Mouse (Mus musculus) T-helper 17 cell (primary cell): ENCODE measurements at regions not wholly inside any gene's neighbourhood (a gene's known extent, or its start where the extent isn't known, plus 50 kb on each side); places are given as distances from the start of the nearest gene placed in this dataset.

Source experiments
- in situ Hi-C, 2 experiments: fragments of 300-600 bp; cut with MboI, MseI; formaldehyde crosslinking; loops; 1 replicate in 1 of 2; 2 replicates in 1 of 2; pipeline ENCODE4 v1.15.1; 2025; ENCODE audit warnings: high pct_unique_total_duplicates in 2 of 2

DNA sequence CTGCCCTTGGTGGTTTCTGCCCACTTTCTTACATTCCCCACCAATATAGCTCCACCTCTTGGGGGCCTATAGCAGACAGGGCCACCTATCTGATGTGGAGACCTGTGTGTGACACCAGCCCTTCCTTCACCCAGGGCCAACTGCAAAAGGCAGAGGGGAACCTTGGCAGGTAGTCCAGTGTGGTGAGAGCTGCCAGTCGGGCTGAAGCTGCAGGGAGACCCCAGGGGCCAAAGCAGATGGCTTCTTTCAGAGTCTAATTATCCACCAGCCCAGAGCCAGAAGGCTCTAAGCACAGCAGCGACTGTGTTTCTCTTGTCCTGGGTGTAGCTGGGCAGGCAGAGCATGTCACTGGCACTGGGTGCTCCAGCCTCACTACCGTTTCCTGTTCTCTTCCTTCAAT, 104.5 kb downstream of the Chst1 start:
- in situ Hi-C loops: no loop called here

DNA sequence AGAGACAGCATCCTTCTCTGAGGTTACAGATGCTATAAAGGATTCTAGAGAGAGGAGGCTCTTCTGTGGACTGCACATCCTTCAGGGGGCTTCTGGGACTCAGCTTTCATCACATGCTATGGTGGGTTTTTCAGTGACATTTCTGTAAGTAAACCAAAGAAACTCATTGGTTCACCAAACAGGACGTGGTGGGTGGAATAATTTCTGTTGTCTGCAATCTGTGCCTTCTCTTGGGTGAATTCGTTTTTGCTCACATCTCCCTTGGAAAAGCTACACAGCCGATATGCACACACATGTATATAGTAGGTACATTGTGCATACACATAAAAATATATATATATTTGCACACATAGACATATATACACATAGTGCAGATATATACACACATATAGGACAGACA, 110.2 kb downstream of the Chst1 start:
- in situ Hi-C loops: no loop called here

DNA sequence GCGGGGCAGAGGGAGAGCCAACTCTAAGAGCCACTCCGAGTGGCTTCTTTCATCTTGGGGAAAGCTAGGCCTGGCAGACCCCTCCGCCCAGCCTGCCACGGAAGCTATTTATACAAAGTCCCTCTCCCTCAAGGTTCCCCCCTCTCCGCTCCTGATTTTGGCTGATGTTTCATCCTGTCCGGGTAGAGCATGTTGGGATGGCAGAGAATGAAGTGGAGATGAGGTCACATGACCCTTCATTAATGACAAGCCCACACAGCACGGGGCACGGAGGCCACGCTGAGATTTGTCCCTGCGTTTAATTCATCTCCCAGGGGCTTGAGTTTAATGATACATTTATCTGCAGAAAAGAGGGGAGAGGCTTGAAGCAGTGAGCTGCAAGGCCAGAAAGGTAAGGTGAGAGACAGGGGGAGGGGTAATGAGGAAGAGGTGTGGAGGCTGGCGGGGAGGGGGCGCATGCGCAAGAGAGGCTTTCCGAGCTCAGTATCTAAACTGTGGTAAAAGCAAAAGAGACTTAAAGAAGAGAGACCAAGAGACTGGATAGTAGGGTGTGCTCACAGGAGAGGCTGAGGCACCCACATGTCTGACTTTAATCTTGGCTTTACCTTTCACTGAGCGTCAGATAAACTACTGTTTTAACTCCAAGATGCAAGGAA, 111.7 kb downstream of the Chst1 start:
- in situ Hi-C loops: no loop called here

DNA sequence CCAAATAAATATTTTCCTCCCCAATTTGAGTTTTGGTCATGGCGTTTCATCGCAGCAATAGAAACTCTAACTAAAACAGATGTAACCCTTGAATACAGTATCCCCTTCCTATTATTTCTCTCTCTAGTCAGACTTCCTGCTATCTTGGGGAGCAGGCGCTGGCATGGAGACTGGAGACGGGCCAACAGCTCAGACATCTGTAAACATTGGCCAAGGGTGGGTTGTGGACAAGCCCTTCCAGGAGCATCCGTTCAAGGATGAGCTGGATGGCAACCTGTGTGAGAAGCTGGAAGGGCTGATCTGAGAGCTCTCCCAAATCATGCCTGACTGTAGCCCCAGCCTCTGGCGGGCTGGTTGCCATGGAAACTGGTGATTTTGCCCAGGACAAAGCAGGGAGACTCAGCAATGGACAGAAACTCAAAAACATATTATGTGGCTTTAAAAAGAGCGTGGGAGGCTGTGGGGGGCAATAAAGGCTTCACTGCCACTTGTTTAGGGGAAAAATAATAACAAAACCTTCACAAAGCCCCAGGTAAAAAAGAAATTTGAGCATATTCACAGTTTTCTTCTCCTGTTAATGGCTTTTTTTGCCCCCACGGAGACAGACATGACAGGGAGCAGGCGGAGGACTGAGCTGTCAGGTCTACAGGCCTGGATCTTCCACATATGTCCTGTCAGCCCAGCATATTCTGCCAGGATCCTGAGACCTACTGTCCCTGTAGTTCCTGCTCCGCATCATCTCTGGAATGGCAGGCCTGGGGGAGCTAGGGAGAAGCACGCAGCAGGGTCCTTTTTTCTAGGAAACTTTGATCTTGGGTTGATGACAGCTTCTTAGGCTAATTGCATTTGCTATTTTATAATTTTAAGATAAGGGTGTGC, 113.0 kb downstream of the Chst1 start:
- in situ Hi-C loops: no loop called here

DNA sequence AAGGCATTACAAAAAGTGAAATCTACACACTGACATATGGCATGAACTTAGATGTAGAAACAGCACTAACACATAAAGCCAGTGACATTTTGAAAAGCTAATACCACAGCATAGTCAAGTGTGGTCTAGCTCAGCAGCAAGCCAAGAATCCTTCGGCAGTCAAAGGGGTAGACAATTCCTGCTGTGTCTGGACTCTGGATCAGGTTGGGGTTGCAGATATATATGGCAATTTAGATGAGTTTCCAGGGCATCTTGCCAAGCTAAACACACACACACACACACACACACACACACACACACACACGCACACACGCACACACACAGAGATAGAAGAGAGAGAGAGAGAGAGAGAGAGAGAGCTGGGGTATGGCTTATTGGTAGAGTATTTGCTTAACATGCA, 118.2 kb downstream of the Chst1 start:
- in situ Hi-C loops: no loop called here

DNA sequence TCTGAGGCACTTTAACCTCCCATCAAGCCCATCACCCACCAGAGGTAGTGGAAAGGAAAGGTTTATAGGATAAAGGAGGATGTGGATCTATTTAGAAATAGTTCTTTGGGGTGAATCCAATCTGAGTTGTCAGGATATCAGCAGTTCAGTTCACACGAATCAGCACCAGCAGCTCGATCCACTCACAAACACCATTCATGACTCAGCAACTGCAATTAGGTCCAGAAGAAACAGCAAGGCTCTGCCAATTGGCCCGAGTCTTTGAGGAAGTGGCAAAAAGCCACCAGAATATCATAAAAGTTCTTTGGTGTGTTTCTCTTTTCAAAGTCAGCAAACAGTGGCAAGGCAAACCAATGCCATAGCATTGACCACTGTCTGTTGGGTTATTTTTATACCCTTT, 122.4 kb downstream of the Chst1 start:
- in situ Hi-C loops: no loop called here

DNA sequence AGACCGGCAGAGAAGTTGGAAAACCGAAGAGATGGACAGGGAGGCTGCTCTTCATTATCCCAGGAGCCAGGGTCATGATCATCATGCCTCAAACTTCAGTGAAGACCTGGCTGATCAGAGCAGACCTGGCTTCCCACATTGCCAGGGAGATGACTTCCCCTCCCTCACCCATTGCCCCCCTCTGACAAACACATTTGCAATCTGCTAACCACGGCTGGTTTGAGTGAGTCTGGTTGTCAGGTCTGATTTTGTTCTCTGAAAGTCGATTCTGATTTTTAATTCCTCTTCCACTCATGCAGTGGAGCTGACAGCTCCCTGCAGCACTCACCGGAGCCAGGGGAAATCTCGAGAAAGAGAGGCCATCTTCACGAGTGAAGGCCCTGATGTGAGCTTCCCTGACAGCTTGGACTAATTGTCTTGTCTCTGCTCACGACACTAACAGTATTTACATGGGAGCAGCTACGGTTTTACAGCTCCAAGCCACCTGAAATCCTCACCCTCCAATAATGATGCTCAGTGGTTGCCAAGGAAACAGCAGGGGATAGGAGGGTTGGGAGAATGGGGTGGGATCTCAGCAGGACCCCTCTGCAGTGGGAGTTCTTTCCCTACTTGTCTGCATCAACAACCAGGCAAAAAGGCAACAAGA, 124.2 kb downstream of the Chst1 start:
- in situ Hi-C loops: no loop called here

DNA sequence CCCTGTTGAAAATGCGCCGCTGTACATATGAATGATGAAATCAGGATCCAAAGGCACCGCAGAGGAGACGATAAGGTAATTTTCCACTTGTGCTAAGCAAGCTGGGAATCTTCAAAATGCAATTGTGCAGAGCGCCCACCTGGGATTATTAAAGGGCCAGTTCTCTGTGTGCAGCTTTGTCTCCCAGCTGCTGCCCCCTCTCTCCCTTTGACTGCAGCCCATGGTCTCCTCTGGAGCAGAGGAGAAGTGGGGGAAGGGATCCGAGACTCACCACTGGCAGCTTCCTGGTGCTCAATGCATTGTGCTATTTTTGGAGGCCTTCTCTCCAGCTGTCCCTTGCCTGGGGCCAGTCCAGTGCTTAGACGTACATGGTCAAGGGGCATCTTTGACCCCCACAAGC, 127.1 kb downstream of the Chst1 start:
- in situ Hi-C loops: loop anchor here in 1 of 2 experiments (25.0 kb wide), 1 partner anchor 864 kb away; no protein-coding TSS in a partner anchor

DNA sequence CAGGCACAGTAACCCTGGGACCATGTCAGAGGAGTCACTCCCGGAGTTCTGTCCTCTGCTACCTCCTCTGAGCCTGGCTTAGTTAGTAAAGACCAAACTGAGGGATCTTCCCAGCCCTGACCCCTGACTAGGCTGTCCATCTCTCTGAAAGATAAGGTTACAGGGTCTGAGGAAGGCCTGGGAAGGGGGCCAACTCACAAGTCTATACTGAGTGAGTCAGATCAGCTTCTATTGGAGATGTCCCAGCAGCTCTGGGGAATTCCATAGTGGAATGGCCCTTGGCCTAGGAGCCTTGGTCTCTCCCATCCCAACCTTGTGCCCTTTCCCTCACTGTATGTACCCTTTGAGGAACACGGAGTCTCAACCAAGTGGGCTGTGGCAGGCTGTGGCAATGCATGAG, 127.7 kb downstream of the Chst1 start:
- in situ Hi-C loops: loop anchor here in 1 of 2 experiments (25.0 kb wide), 1 partner anchor 865 kb away; no protein-coding TSS in a partner anchor

DNA sequence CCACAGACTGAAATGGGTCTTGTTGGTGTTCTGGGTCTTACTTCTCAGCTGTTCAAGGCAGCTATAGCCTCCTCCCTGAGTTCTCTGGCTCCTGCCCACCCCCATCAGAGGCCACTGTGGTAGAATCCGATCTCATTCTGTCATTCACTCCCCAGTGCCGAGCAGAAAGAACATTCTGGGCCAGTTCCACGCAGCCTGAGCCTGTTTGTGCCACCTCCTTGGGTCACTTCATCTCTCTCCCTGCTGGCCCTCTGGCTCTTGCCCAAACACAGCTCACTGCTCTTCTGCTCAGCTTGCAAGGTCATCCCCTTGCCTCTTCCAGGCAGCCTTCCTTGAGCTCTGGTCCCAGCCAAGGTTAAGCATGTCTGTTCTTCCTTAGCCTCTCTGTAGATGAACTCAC, 128.9 kb downstream of the Chst1 start:
- in situ Hi-C loops: loop anchor here in 1 of 2 experiments (25.0 kb wide), 1 partner anchor 866 kb away; no protein-coding TSS in a partner anchor

DNA sequence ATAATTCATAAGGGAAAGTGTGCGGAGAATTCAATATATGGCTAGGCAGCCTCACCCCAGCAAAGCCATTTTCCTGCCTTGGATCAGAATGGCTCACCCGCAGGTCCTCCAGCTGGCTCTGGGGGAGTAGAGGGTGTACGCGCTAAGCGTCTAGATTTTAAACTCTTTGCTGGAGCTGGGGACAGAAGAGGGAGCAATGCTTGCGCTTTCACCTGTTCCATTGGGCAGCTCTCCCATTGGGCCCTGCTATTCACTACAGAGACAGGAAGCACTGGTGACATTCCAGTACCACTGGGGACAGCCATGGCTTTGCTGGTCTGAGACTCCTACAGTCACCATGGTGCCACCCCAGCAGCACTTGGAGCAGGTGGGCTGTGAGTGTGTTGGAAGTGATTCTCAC, 130.9 kb downstream of the Chst1 start:
- in situ Hi-C loops: loop anchor here in 1 of 2 experiments (25.0 kb wide), 1 partner anchor 868 kb away; no protein-coding TSS in a partner anchor

DNA sequence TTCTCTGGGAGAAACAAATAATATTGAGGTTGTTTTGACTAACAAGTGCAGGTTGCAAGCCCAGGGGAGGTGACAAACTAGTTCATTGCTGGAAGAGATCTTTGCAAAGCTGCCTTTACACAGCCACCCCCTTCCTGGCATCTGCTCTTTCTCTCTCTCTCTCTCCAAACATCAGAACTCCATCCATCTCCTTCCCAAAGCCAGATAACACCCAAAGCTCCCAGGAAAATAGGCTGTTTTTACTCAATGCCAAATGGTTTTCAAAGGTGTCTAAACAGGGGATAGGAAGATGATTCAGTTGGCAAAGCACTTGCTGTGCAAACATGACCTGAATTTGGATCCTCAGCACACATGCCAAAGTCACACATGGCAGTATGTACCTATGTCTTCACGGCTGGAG, 133.9 kb downstream of the Chst1 start:
- in situ Hi-C loops: loop anchor here in 1 of 2 experiments (25.0 kb wide), 1 partner anchor 871 kb away; no protein-coding TSS in a partner anchor

DNA sequence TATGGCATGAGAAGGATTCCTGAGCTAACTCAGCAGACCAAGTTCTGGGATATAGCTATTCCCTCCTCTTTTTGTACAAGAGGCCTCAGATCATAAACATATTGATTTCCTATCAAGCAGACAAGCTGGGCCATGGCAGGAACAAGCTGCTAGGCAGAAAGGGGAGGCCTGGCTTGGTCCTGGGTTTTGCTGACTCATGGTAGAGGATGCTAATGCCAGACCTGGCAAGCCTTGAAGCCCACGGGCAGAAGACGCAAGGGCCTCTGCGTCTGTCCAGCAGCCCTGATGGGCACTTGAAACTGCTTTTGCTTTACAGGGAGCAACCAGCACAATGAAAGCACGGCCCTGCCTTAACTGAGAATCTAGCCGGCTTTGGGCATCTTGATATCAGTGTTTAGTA, 136.3 kb downstream of the Chst1 start:
- in situ Hi-C loops: loop anchor here in 1 of 2 experiments (25.0 kb wide), 1 partner anchor 873 kb away; no protein-coding TSS in a partner anchor

DNA sequence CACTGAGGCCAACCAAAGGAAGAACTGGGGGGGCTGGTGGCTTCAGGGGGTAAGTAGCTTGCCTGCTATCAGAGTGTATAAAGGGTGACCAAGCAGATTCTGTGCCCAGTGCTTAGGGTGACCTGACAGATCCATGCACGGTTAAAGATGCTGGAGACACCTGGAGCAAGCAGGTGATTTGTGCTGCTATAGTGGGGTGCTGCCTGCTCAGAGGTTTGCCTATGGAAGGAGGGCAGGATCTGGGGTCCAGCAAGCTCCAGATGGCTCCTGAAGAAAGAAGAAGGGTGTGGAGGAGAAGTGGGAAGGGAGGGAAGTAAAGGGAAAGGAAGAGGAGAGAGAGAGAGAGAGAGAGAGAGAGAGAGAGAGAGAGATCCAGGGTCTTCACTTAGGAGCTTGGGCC, 137.8 kb downstream of the Chst1 start:
- in situ Hi-C loops: loop anchor here in 1 of 2 experiments (25.0 kb wide), 1 partner anchor 875 kb away; no protein-coding TSS in a partner anchor

DNA sequence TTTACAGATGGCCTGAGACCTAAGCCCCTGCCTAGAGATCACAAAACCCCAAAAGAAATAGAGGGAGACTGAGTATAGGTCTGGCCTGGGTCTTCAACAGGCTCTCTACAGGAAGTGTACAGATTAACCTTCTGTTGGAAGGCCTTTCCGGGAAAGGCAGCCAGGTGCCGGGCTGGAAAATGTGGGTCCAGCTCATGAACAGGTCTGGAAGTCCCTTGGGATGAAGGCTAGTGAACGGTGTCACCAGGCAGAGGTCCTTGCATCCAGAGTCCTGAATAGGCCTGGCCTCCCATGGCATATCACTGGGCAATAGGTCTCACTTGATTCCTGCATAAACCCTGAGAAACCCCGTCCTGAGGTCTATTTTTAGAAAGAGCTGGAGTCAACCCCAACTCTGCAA, 140.1 kb downstream of the Chst1 start:
- in situ Hi-C loops: loop anchor here in 1 of 2 experiments (25.0 kb wide), 1 partner anchor 877 kb away; no protein-coding TSS in a partner anchor

DNA sequence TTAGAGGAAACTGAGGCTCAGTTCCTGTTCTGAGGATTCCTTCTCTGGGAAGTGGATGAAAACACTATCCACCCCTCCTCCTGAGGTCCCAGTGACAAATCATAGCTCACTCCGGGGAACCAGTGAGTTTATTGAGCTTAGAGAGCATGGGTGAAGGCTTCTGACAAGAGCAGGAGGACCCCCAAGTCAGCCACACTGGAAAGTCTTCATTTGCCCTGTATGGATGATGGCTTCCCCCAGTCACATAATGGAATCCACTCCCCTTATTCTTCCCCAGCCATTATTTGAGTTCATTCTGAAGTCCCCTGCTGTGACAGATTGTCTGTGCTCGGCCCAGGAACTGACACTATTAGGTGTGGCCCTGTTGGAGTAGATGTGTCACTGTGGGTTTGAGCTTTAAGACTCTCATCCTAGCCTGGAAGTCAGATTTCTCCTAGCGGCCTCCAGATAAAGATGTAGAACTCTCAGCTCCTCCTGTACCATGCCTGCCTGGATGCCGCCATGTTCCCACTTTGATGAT, 141.3 kb downstream of the Chst1 start:
- in situ Hi-C loops: loop anchor here in 1 of 2 experiments (25.0 kb wide), 1 partner anchor 879 kb away; no protein-coding TSS in a partner anchor

DNA sequence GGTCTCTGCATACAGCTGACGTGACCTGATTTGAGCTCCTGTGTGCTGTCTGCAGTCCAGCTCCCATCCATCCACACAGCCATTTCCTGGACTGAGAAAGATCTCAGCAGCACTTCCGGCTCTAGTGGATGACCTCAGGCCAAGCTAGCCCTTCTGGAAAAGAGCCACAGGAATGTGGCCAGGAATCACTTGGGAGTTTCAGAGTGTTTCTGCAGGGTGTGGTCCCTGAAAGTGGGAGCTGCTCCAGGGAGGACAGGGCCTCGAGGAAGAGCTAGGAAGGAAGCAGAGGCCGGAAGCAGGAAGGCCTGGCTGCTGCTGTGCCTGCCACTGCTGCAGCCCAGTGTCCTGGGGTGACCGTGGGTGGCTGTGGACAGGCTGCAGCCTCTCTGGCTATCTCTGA, 142.5 kb downstream of the Chst1 start:
- in situ Hi-C loops: loop anchor here in 1 of 2 experiments (25.0 kb wide), 1 partner anchor 880 kb away; no protein-coding TSS in a partner anchor

DNA sequence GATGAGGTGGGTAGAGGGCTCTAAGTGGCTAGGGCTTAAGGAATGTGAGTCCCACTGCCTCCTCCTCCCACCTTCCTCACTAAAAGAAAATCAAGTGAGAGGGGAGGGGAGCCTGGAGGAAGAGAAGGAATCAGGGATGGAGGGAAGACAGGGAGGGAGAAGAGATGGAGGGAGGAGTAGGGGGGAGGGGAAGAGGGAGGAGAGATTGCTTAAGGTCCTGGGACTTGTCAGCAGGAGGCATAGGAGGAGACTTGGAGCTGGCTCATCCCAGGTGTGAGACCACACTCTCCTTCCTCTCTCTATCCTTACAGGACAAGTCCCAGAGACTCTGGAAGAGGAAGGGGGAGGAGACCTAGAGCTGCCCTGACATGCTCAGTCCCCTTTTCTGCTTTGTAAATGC, 143.2 kb downstream of the Chst1 start:
- in situ Hi-C loops: loop anchor here in 1 of 2 experiments (25.0 kb wide), 1 partner anchor 880 kb away; no protein-coding TSS in a partner anchor

DNA sequence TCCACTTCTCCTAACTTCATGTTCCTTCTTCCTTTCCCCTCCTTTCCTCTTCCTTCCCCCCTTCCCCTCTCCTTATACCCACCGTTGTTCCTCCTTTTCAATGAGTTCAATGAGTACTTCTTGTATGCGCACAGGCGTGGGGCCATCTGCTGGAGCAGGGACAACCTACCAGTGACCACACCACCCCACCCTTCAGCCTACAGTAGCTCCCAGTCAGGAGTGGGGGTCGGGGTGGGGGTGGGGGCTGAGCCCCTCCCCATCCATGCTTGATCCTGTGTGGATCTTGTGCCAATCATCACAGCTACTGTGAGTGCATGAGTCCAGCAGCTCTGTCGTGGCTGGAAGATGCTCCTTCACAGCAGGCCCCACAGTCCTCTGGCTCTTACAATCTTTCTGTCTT, 143.6 kb downstream of the Chst1 start:
- in situ Hi-C loops: loop anchor here in 1 of 2 experiments (25.0 kb wide), 1 partner anchor 881 kb away; no protein-coding TSS in a partner anchor

DNA sequence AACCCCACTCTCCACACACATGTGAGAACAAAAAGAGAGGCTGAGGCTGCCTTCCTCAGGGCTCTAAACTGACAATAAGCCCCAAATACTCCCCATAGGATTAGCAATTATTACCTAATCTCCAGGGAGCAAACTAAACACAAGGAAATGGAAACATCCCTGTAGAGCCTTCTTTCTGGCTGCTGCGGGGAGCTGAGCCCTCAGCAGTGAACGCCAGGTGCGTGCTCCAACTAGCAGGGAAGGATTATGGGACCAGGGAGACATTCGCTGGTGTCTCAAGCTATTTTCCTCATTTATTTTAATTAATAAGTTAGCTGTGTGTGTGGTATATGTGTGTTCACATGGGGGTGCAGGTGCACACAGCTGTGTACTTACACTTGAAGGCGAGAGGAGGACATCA, 144.4 kb downstream of the Chst1 start:
- in situ Hi-C loops: loop anchor here in 1 of 2 experiments (25.0 kb wide), 1 partner anchor 882 kb away; no protein-coding TSS in a partner anchor

DNA sequence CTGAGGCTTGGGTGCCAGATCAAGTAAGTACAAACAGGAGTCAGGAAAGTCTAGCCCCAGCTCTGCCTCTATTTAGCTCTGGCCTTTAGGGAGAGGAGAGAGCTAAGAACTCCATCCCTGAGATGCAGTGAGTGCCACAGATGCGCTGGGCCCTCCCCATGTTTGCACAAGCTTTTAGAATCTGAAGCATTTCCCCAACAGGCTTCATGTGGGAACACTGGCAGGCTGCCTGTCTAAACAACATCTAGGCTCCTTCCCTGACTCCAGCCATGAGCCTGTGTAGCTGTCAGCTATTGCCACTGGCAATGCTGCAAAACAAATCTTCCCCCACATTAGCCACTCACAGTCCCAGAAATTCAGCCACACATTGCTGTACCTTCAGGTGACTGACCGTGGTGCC, 147.9 kb downstream of the Chst1 start:
- in situ Hi-C loops: loop anchor here in 1 of 2 experiments (25.0 kb wide), 1 partner anchor 885 kb away; no protein-coding TSS in a partner anchor
